In genomic region chr9:83447176-83447575, GRCm38 (mm10) we compare ENCODE assay signal across 8 mouse cellular contexts. TPM values are rescaled to one million over a fixed set of nuclear protein-coding genes. Genes with fewer than 3 reads are reported as not detected.
DNase-seq lines count a peak whose midpoint lies in the region; ATAC-seq and TF ChIP-seq lines count a peak whose summit lies in the region.

No protein-coding gene starts in this region.

- DNase-seq in heart, adult 2 months: no peak
- DNase-seq in heart, postnatal 25 days (ENCODE audit: low spot score): no peak
- peak; percentile 15 for DNase-seq in brain, embryonic 14.5 days (ENCODE audit: low read depth)
- no peak for DNase-seq in hindbrain, embryonic 10.5 days (ENCODE audit: low spot score)
- no peak for DNase-seq in midbrain, embryonic 10.5 days (ENCODE audit: low spot score)
- no peak for DNase-seq in adrenal gland, postnatal 10 days
- DNase-seq in thymus, adult 18-20 months: no peak

- TF ChIP-seq EP300 in heart, adult 2 months (IDR thresholded peaks at IDR 0.05; ENCODE audit: insufficient read depth, low read depth, low read length): no peak

- no peak for ATAC-seq in monocyte, adult 5-6 weeks (replicated peaks; ENCODE audit: insufficient number of reproducible peaks, low FRiP score, low TSS enrichment, poor library complexity, severe bottlenecking)

- no peaks in the 10 kb centered on the region for H3K36me3 ChIP-seq in heart, adult 2 months (ENCODE audit: control insufficient read depth, insufficient read depth, low read length)
- no peaks in the 10 kb centered on the region for H3K36me3 ChIP-seq in hindbrain, embryonic 10.5 days
- H3K36me3 ChIP-seq in midbrain, embryonic 10.5 days: no peaks in the 10 kb centered on the region

- intact Hi-C loops in heart, adult 2 months (cut with DNase I): loop anchor here (5.0 kb wide), 2 partner anchors 100 to 115 kb away; partner anchors contain the start of gene Sh3bgrl2
- intact Hi-C loops in heart, postnatal 25 days (cut with DNase I): loop anchor here (5.0 to 10.0 kb wide), 2 partner anchors 105 to 302 kb away; partner anchors contain the start of gene Hmgn3

- no peaks in the 10 kb centered on the region for H3K4me1 ChIP-seq in heart, adult 2 months (ENCODE audit: control insufficient read depth, insufficient read depth, low read length)
- peaks cover 14% of the 10 kb centered on the region for H3K4me1 ChIP-seq in hindbrain, embryonic 10.5 days (replicated peaks)
- peaks cover 5% of the 10 kb centered on the region; the same call in 1 of the 2 replicates for H3K4me1 ChIP-seq in midbrain, embryonic 10.5 days

- WGBS in heart, adult 2 months: 30% methylated on average over 9 of the region's 9 CpGs
- 74% methylated on average over 9 of the region's 9 CpGs for WGBS in hindbrain, embryonic 10.5 days
- 74% methylated on average over 9 of the region's 9 CpGs for WGBS in midbrain, embryonic 10.5 days

- H3K4me3 ChIP-seq in heart, adult 2 months: peak overlapping the region; percentile 56
- peak overlapping the region; percentile 56 for H3K4me3 ChIP-seq in hindbrain, embryonic 10.5 days
- H3K4me3 ChIP-seq in midbrain, embryonic 10.5 days: peak overlapping the region; percentile 54

- H3K27me3 ChIP-seq in heart, adult 2 months (ENCODE audit: control insufficient read depth, insufficient read depth, low read length): no peaks in the 10 kb centered on the region
- H3K27me3 ChIP-seq in hindbrain, embryonic 10.5 days (ENCODE audit: insufficient read depth, poor library complexity, severe bottlenecking): no peaks in the 10 kb centered on the region
- no peaks in the 10 kb centered on the region for H3K27me3 ChIP-seq in midbrain, embryonic 10.5 days (ENCODE audit: low read depth, poor library complexity, severe bottlenecking)

- no peak for TF ChIP-seq CTCF in heart, adult 2 months (IDR thresholded peaks at IDR 0.05)
- TF ChIP-seq CTCF in brain, embryonic 14.5 days (IDR thresholded peaks at IDR 0.05; ENCODE audit: borderline replicate concordance, extremely low read depth, insufficient read depth, insufficient read length): no peak

- peak overlapping the region; percentile 17 for H3K9ac ChIP-seq in heart, adult 2 months (ENCODE audit: low read depth, low read length)

- H3K9me3 ChIP-seq in hindbrain, embryonic 10.5 days: no peaks in the 10 kb centered on the region
- H3K9me3 ChIP-seq in midbrain, embryonic 10.5 days (replicated peaks): no peaks in the 10 kb centered on the region

- peak overlapping the region; percentile 86 for H3K27ac ChIP-seq in heart, adult 2 months
- H3K27ac ChIP-seq in hindbrain, embryonic 10.5 days: peak overlapping the region; percentile 89
- peak overlapping the region; percentile 86; the same call in 1 of the 2 replicates for H3K27ac ChIP-seq in midbrain, embryonic 10.5 days (replicated peaks)

- TF ChIP-seq POLR2A in heart, adult 2 months (IDR thresholded peaks at IDR 0.05; ENCODE audit: insufficient read depth, low read depth, low read length): no peak
- TF ChIP-seq POLR2A in brain, embryonic 14.5 days (IDR thresholded peaks at IDR 0.05; ENCODE audit: borderline replicate concordance, extremely low read depth, insufficient read depth, insufficient read length, poor library complexity, severe bottlenecking): no peak

- no peaks in the 10 kb centered on the region for H3K79me2 ChIP-seq in heart, adult 2 months (replicated peaks; ENCODE audit: control insufficient read depth, insufficient read depth, low read length)

RNA-seq across cellular contexts. Expression of gene Lca5, which starts 6.2 kb away (rescaled TPM):
- 1 to 10 TPM; 1.6 to 2.9 TPM for total RNA-seq in heart, adult 2 months (2021)
- 0.49 and 0.97 TPM in 2 replicates for polyA plus RNA-seq in heart, adult 2 months (2012; rRNA removed)
- total RNA-seq in heart, postnatal 25 days (2021): 1 to 10 TPM; 2.4 to 3.6 TPM
- polyA plus RNA-seq in brain, embryonic 14.5 days (2012; rRNA removed): 19.5 and 21.8 TPM in 2 replicates
- 19.2 and 20.1 TPM in 2 replicates for polyA plus RNA-seq in hindbrain, embryonic 10.5 days (2016; fragmentation: Nextera tagmentation; extraction: Ambion mirVana)
- 19.9 and 20.2 TPM in 2 replicates for polyA plus RNA-seq in midbrain, embryonic 10.5 days (2016; fragmentation: Nextera tagmentation; extraction: Ambion mirVana)
- 10 to 100 TPM in 1 of 2 experiments, 1 to 10 TPM in 1; 6.7 to 10.4 TPM for total RNA-seq in adrenal gland, postnatal 10 days (2021)
- total RNA-seq in monocyte, adult 5-6 weeks (2017): 0.67 to 6.3 TPM (median 4.6 TPM) in 3 replicates
